Mouse (Mus musculus) cerebellum, adult (tissue): ENCODE data around the gene Tmem179b.
A peak's percentile ranks its signal among the peaks of the same experiment; 100 is the strongest.

Experiments
- ATAC-seq: cut with Nextera tagmentation; 2 replicates; pipeline ENCODE4 v1.9.2; 2017; ENCODE audit warnings: mild to moderate bottlenecking, moderate library complexity, mixed read lengths; ENCODE audit not compliant: insufficient number of reproducible peaks, low FRiP score, low TSS enrichment

Tmem179b gene

DNA sequence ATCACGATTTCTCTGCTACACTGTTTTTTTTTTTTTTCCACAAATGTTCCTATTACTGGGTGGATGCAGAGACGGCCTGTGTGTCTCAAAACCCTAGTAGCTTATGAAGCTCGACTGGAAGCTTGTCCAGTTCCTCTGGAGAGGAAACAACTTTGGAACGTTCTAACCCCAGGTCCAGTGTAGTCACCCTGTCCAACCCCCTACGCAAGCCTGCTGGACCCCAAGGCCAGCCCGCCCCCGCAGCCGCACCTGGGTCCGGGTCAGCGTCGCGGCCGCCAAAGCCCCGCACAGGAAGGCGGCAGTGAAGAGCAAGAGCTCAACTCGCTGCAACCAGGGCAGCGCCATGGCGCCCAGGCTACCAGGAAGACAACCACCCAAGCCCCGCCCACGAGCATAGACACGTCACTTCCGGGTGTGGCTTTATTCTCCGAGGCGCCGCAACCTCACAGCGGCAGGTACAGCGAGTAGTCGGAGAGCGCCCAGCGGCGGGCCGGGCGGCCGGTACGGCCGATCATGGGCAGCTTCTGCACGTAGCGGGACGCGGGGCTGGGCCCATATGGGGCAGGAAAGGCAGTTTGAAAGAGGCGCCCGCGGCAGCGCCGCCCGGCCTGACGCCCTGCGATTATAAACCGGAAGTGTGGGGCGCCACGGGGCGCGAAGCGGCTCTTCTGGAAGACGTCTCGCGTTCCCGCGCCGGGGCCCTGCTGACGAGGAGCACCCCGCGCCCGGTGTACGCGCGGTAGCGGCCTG, at the start of gene Tmem179b:
Gene Tmem179b, minus strand, starts transcription at position 382 of the 750 bp plus-strand sequence.
- peak; percentile 86 for ATAC-seq

DNA sequence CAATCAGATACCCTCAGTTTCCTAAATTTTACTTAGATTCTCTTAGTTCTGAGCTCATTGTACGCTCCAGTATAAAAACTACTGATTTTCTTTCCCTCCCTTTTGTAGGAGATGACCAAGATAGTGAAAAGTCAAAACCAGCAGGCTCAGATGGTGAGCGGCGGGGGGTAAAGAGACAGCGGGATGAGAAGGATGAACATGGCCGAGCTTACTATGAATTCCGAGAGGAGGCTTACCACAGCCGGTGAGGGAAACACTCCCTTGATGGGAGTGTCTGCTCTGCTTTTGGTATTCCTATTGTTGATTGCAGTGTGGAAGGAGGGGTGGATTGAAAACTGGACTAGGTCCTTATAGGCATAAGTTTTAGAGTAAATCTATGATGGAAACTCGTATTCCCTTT, 48.4 kb upstream of the Tmem179b start:
- no peak for ATAC-seq

DNA sequence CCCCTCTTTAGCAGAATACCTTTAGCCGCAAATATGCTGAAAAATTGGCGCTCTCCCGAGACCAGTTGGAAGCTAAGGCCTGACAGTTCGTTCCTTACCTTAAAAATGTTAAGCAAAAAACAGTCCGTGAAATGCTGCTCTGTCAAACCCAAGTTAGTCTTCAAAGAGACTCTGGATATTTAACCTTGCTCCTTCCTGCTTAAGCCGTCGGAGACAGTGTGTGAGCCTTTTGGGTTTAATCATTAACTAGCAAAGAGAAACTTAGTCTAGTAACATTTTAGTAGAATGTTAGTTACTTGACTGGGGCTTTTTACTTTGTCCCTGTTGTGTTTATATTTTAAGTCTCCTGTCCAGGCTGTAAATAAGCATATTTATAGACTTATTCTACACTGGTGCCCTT, 46.9 kb upstream of the Tmem179b start:
- no peak for ATAC-seq

DNA sequence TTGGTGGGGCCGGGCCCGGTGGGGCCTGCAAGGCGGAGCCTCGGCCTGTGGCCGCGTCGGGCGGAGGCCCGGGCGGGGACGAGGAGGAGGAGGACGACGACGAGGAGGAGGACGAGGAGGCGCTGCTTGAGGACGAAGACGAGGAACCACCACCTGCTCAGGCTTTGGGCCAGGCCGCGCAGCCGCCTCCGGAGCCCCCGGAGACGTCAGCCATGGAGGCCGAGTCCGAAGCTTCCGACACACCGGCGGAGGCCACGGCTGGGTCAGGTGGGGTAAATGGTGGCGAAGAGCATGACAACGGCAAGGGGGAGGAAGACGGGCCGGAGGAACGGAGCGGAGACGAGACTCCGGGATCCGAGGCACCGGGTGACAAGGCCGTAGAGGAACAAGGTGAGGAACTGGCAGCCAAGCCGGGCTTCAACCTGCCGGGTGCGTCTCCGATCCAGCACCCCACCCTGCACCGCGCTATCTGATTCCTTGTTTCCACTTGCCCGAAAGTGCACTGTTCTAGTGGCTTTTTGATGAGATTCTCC, 46.2 kb upstream of the Tmem179b start:
- peak; percentile 19; the same call in 1 of the 2 replicates for ATAC-seq

DNA sequence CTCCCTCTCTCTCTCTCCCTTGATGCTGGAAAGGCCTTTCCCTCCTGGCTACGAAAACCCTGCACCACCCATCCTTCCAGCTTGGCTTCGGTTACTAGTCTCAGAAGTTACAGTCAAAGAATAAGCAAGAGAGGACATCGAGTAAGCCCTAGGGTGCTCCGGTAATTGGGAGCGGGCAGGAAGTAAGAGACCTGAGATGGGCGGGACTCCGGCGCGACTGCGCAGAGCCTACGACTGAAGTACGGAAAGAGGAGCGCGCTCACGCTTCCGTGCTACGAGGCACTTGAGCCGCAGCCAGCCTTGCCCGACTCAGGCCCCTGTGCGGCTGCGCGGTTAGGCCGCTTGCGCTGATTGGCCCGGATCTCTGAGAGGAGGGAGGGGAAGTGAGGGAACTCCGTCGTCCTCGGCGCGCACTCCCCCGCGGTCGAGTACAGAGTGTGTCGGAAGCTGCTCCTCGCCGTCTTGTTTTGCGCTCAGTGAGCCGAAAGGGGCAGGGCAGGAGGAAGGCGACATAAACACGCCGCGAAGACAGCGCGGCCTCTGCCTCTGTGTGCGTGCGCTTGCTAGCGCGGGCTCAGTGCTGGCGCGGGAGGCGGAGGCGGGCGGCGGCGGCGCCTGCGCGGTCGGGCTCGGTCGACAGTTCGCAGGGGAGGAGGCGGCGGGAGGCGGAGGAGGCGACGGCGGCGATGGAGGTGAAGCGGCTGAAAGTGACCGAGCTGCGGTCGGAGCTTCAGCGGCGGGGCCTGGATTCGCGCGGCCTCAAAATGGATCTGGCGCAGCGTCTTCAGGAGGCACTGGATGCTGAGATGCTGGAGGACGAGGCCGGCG, 45.5 kb upstream of the Tmem179b start, which contains the start of gene Hnrnpul2:
Gene Hnrnpul2, plus strand, starts transcription at position 415 of the 828 bp plus-strand sequence.
- peak; percentile 88 for ATAC-seq

DNA sequence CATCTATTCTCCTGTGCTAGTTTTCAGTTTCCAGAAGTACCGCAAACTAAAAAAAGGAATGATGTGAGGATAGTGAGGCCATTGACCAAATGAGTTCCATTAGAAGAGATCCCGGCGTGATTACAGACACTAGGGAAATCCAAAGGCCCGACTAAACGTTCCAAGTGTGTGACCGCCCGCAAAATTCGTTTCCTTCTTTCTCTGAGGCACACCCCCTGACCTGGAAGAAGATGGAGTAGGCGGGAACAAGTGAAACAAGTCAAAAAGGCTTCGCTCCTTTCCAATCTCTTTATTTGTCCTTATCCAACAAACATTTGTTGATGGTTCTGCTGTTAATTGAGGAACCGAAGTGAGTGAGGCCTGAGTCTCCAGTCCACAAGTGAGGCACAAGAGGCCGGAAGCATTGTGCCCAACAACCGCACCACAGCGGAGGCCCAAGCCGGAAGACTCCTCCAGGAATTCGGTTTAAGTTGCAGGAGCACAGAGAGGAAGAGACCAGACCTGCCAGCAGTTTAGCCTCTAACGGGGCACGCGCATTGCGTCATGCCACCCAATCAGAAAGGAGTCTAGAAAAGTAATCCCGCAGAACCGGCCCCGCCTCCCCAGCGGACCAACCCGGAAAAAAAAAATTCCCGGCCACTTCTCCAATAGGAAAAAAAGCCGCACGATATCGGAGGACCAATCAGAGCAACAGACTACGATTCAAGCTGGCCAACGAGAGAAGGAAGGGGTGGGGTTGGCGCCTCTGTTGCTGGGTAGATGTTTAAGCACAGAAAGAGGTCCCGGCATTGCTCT, 44.7 kb upstream of the Tmem179b start, which contains the start of gene Ttc9c:
Gene Ttc9c, minus strand, starts transcription at position 533 of the 795 bp plus-strand sequence.
- ATAC-seq: peak; percentile 86

DNA sequence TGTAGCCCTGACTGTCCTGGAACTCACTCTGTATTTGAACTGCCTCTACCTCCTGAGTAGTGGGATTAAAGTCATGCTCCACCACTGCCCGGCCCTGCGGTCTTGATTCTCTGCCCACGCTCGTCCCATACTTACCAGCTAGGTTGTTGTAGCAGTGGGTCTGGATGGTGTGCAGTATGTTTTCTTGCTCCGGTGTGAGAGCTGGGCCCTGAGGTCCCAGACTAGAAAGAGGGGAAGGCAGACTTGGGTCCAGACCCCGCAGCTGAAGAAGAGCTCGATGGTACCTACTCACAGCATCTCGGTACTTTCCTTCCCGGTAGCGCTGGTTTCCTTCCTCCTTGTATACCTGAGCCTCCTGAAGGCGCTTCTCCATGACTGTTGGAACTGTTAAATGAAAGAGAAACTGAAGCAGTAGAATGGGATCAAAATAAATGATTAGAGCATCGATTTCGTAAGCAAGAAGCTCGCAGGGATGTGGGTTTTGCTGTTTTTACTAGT, 44.1 kb upstream of the Tmem179b start:
- ATAC-seq: no peak

DNA sequence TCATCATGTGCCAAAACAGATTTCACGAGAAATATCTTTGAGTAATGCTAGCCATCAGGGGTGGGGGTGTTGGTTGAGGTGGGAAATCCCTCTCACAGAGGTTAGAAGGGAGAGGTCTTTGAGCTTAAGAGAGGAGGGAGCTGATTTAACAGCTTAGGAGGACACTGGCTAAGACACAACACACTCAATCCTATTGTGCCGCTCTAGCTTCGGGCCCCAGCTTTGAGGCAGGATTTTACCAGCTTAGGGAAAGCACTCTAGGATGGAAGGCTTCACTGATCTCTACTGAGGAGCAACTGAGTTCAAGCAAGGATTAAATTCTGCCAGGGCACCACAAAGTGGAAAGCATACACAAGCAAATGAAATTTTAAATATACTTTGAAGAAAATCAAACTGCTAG, 42.7 kb upstream of the Tmem179b start:
- ATAC-seq: no peak

DNA sequence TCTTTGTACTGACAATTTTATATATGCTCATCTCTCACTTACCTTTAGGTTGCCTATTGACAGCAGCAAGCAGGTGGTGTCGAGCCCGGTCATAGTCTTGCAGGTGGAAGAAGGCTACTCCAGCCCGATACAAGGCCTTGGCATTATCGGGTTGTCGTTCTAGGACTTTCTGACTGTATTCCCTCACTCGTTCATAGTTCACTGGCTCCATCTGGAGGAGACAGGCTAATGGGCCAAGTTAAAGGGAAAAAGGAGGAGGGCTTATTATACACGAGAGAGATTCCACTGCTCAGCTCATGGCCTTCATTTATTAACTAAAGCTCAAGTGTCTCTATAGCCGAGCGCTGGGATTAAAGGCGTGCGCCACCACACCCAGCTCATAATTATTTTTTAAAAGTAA, 41.5 kb upstream of the Tmem179b start:
- no peak for ATAC-seq

DNA sequence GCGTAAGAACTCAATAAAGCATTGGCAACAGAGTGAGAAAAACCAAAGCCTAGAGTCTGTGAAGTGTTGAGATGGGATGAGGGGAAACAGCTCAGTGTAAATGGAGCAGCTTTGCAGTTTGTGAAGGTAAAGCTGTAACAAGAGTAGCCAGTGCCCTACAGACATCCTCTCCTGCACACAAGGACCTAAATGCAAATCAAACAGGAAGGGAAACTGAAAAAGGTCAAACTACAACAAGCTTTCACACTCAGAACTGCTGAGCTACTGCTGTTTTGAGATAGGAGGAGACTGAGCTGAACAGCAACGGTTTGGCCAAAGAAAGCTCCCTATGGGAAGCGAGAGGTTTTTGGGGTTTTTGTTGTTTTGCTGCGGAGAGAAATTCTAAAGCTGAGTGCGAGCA, 32.5 kb upstream of the Tmem179b start:
- no peak for ATAC-seq

DNA sequence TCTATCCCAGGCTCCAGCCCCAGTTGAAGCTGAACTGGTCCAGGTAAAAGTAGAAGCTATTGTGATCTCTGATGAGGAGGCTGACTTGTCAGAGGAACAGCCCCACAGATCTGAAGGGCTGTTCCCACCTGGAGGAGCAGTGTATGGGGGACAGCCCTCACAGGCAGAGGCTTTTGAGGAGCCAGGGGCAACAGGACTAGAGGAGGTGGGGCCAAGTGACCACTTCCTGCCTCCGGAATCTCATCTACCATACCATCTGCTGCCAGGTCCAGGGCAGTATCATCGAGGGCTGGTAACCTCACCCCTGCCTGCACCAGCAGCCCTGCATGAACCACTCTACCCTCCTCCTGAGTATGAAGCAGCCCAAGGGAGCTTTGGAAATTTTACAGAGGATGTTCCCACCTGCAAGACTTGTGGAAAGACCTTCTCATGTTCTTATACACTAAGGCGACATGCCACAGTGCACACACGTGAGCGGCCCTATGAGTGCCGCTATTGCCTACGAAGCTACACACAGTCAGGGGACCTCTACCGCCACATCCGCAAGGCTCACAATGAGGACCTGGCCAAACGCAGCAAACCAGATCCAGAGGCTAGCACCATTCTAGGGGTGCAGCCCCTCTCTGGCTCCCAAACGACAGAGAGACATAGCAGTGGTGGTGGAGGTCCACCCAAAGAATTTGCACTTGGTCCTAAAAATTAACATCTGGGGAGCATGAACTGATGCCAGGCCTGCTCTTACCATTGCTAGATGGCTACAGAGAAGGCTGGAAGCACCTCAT, 29.8 kb upstream of the Tmem179b start:
- ATAC-seq: no peak

DNA sequence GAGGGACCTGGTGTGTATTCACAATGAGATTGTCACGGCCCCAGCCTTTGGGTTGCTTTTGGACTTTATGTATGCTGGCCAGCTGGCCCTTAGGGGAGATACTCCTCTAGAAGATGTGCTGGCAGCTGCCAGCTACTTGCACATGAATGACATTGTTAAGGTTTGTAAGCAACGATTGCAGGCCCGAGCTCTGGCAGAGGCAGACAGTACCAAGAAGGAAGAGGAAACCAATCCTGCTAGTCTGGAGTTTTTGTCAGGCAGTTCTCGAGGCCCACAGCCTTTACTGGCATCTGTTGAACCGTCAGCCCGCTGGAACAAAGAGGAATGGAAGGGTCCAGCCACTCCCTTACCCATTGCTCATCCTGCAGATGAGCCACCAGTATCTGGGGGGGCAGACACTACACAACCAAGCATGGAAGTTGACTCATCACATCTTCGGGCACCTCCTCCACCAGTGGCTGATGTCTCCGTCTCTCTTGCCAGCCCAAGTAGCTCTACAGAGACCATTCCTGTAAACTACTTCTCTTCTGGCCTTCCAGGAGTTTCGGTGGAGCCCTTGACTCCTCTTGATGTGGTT, 29.0 kb upstream of the Tmem179b start:
- no peak for ATAC-seq

DNA sequence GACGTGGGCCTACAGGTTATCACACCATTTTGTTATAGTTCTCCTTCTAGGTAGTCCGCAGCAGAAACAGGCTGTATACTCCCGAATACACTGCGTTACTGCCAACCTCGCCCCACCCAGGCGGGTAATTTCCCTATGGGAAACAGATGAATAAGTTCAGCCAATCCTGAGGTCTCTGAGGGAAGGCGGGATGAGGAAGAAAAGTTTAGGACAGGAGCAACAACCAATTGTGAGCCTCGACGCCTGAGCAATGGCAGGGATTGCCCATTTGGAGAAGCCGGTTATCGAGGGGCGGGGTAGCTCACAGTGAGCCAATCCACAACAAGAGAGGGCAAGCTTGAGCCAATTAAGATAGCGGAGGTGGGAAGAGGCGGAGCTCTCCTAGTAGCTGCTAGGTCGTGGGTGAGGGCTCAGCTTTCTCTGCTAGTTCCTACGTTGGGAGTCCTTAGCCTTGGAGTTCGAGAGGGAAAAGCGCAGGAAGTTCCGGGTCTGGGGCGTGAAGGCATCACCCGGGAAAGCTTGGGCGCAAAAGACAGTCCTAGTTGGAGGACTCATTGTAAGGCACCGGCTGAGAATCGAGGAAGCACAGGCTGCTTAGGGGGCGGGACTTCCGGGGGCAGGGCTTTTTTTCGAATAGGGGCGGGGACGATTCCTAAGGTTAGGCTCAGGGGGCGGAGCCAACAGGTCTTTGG, 28.0 kb upstream of the Tmem179b start, which contains the start of gene Zbtb3:
Gene Zbtb3, plus strand, starts transcription at position 426 of the 692 bp plus-strand sequence.
- ATAC-seq: peak; percentile 95

DNA sequence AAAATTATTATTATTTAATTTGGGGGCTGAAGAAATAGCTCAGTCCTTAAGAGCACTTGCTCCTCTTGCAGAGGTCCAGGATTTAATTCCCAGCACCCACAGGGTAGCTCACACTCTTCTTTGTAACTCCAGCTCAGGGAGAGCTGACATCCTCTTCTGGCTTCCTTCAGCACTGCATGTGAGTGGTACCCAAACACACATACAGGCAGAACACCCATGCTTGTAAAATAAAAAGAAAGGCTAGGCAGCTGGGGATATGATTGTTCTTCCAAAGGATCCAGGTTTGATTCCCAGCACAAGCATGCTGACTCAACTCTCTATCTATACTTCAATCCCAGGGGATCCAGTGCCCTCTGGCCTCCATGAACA, 24.7 kb upstream of the Tmem179b start:
- no peak for ATAC-seq

DNA sequence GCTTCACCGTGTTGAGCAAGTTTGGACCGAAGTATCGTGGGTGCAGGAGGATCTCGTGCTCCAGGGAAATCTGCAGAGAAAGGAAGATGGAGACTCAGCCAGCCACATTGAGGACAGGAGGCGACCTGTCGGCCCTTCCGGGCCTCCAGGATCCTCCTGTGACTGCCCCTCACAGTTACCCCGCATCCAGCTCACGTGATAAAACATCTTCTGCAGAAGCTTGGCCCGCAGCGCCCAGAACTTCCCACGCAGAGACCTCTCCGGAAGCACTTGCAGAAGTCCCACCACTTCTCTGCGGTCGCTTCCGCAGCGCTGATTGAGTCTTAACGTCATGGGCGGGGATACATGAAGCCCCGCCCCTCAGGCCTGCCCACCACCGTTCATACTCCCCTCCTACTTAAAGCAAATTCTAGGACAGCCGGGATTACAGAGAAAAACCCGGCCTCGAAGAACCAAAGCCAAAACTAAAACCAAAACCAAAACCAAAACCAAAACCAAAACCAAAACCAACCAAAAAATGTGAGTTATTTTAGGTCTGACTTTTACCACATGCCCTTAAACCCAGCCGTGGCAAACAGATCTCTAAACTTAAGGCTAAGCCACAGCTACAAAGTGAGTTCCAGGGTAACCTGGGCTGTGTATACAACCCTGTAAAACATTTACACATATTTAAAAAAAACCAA, 24.1 kb upstream of the Tmem179b start, which contains the start of gene Polr2g:
Gene Polr2g, minus strand, starts transcription at position 314 of the 683 bp plus-strand sequence.
- peak; percentile 69 for ATAC-seq

DNA sequence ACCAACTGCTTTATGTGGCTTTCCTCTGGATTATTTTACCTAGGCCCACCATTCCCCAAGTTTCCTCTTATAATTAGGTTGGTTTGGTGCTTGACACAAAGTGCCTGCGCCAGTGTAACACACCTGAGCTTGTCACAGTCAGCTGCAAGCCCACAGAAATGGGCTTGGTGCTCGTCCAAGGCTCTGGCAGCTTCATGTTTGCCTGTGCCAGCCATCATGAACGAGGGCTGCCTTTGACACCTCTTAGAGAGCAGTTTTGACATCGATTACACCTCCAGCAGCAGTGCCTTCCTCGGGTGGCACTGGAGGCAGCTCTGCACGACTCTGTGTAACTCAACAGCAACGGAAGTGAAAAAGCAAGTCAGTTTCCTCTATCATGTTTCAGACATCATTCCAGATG, 15.9 kb upstream of the Tmem179b start:
- ATAC-seq: no peak

DNA sequence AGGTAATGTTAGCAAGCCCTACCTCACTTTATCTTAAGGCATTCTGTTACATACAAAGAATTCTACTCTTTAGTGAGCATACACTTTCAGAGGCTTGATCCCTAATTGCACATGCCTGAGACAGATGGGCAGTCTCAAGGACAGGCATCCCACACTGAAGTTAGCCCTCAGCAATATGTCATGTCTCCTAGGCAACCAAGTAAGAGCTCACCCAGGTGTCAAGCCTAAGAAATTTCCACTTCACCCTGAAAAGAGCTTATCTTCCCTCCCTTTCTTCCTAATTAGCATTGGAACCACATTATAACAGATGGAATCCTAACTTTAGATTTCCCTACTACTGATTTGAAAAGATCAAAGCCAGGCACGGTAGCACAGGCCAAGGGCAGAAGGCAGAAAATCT, 14.9 kb upstream of the Tmem179b start:
- no peak for ATAC-seq

DNA sequence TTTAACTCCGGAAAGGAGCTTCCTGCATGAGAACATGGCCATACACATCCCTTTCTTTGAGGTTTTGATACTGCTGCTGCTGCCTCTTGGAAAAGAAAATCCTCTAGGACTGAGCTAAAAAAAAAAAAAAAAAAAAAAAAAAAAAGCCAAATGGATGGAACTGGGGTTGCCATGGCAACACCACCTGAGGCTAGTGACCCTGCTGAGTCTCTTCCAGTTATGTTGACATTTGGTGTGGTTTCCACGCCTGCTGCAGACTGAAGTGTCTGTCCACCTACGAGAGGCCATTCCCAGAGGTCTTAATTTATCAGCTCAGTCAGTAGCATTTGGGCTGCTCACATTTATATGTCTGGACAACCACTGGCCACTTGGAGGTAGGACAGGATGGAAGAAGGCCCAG, 14.3 kb upstream of the Tmem179b start:
- ATAC-seq: no peak
